Mouse (Mus musculus) heart, embryonic 11.5 days (tissue): ENCODE measurements around the gene Pik3cd. TPM values are rescaled to one million over a fixed set of nuclear protein-coding genes. Genes with fewer than 3 reads are reported as not detected.

Experiments
- ATAC-seq: fragments of 200-750 bp; cut with Nextera tagmentation; replicated peaks from 2 replicates; pipeline ENCODE4 v1.8.0; 2017; ENCODE audit warnings: moderate library complexity; ENCODE audit not compliant: insufficient number of reproducible peaks, low FRiP score, low TSS enrichment
- H3K27ac ChIP-seq: fragments of 300-500 bp; sonication (generic); 2 replicates; pipeline ENCODE4 v1.5.1; 2014; ENCODE audit warnings: mild to moderate bottlenecking, low read depth, low read length
- H3K27me3 ChIP-seq: fragments of 300-500 bp; sonication (generic); 2 replicates; pipeline ENCODE4 v1.6.1; 2014; ENCODE audit warnings: mild to moderate bottlenecking, low read length, mixed read lengths; ENCODE audit not compliant: control insufficient read depth, insufficient read depth
- H3K36me3 ChIP-seq: fragments of 300-500 bp; sonication (generic); 2 replicates; pipeline ENCODE4 v1.6.1; 2014; ENCODE audit warnings: mild to moderate bottlenecking, low read length, moderate library complexity, mixed read lengths; ENCODE audit not compliant: control insufficient read depth, insufficient read depth
- H3K4me1 ChIP-seq: fragments of 300-500 bp; sonication (generic); 2 replicates; pipeline ENCODE4 v1.6.1; 2014; ENCODE audit warnings: low read length; ENCODE audit not compliant: control insufficient read depth, insufficient read depth
- H3K4me2 ChIP-seq: fragments of 300-500 bp; sonication (generic); 2 replicates; pipeline ENCODE4 v1.6.1; 2014; ENCODE audit warnings: mild to moderate bottlenecking, moderate library complexity
- H3K4me3 ChIP-seq: fragments of 300-500 bp; sonication (generic); 2 replicates; pipeline ENCODE4 v1.5.1; 2014; ENCODE audit warnings: low read depth, low read length
- H3K9ac ChIP-seq: fragments of 300-500 bp; sonication (generic); 2 replicates; pipeline ENCODE4 v1.6.1; 2014; ENCODE audit warnings: mild to moderate bottlenecking, low read depth, low read length, moderate library complexity
- H3K9me3 ChIP-seq: fragments of 300-500 bp; sonication (generic); replicated peaks from 2 replicates; pipeline ENCODE4 v1.6.1; 2016; ENCODE audit warnings: low read length; ENCODE audit not compliant: control insufficient read depth
- WGBS: fragments of 180-500 bp; shearing (Covaris S2); extraction: QIAGEN DNeasy Blood & Tissue Kit; methylation state at CpG from one replicate; pipeline ENCODE4 v1.1.7; 2014; ENCODE audit not compliant: insufficient replicate concordance; 5-methylcytosine and 5-hydroxymethylcytosine counted together
- polyA plus RNA-seq: library from polyadenylated mRNA; unstranded; fragments of >200 nt; fragmentation: Nextera tagmentation; extraction: Ambion mirVana; gene quantifications from 2 replicates; pipeline ENCODE4 v1.2.1, GENCODE M21; 2014

Gene Pik3cd
- polyA plus RNA-seq, 1 experiment from 2014 or later, result 2.3 TPM

GRCm38 (mm10) chr4:149640831-149641230 lies 61.5 kb downstream of the Pik3cd start:
- no peak for ATAC-seq
- no peaks in the 10 kb centered on the region for H3K27me3 ChIP-seq
- H3K4me1 ChIP-seq, result peaks cover 4% of the 10 kb centered on the region; the same call in 1 of the 2 replicates
- no peaks in the 10 kb centered on the region for H3K9me3 ChIP-seq
- H3K4me2 ChIP-seq, result no peak overlapping the region
- H3K9ac ChIP-seq, result no peak overlapping the region
- H3K4me3 ChIP-seq, result no peak overlapping the region
- H3K36me3 ChIP-seq, result peaks cover 14% of the 10 kb centered on the region
- H3K27ac ChIP-seq, result no peak overlapping the region
- 77% methylated on average over 9 of the region's 9 CpGs for WGBS

- no peak overlapping the region for H3K4me3 ChIP-seq
- 89% methylated on average over 7 of the region's 7 CpGs for WGBS
- no peak overlapping the region for H3K9ac ChIP-seq
- ATAC-seq, result no peak
- H3K27ac ChIP-seq, result no peak overlapping the region
- H3K4me1 ChIP-seq, result peaks cover 4% of the 10 kb centered on the region; the same call in 1 of the 2 replicates
- H3K9me3 ChIP-seq, result no peaks in the 10 kb centered on the region
- peaks cover 15% of the 10 kb centered on the region for H3K36me3 ChIP-seq
- no peaks in the 10 kb centered on the region for H3K27me3 ChIP-seq
- no peak overlapping the region for H3K4me2 ChIP-seq
Measured at GRCm38 (mm10) chr4:149637942-149638341, 64.4 kb downstream of the Pik3cd start.

GRCm38 (mm10) chr4:149635915-149636415 lies 66.4 kb downstream of the Pik3cd start:
- Histone ChIP-seq H3K27me3 (no peaks in the 10 kb centered on the region), H3K9ac (no peak overlapping the region), H3K27ac (no peak overlapping the region), H3K9me3 (no peaks in the 10 kb centered on the region), H3K4me3 (no peak overlapping the region), H3K4me1 (peaks cover 3% of the 10 kb centered on the region; the same call in 1 of the 2 replicates), H3K36me3 (peaks cover 18% of the 10 kb centered on the region), H3K4me2 (no peak overlapping the region)
- 83% methylated on average over 8 of the region's 8 CpGs for WGBS
- no peak for ATAC-seq

- WGBS, result 82% methylated on average over 11 of the region's 11 CpGs
- H3K4me2 ChIP-seq, result no peak overlapping the region
Measured at GRCm38 (mm10) chr4:149634966-149635365, 67.4 kb downstream of the Pik3cd start.

GRCm38 (mm10) chr4:149634157-149634556 lies 68.2 kb downstream of the Pik3cd start:
- no peaks in the 10 kb centered on the region for H3K4me1 ChIP-seq
- H3K9me3 ChIP-seq, result no peaks in the 10 kb centered on the region
- no peak for ATAC-seq
- no peak overlapping the region for H3K27ac ChIP-seq
- H3K36me3 ChIP-seq, result peaks cover 20% of the 10 kb centered on the region
- H3K4me3 ChIP-seq, result no peak overlapping the region
- H3K9ac ChIP-seq, result no peak overlapping the region
- 73% methylated on average over 1 of the region's 1 CpGs for WGBS
- H3K27me3 ChIP-seq, result no peaks in the 10 kb centered on the region
- H3K4me2 ChIP-seq, result no peak overlapping the region

More at GRCm38 (mm10) chr4:149634966-149635365, 67.4 kb downstream of the Pik3cd start:
- no peak for ATAC-seq
- Histone ChIP-seq H3K9me3 (no peaks in the 10 kb centered on the region), H3K36me3 (peaks cover 20% of the 10 kb centered on the region), H3K4me3 (no peak overlapping the region), H3K9ac (no peak overlapping the region), H3K27me3 (no peaks in the 10 kb centered on the region), H3K4me1 (no peaks in the 10 kb centered on the region), H3K27ac (no peak overlapping the region)

- Histone ChIP-seq H3K4me3 (no peak overlapping the region), H3K9me3 (no peaks in the 10 kb centered on the region), H3K4me1 (no peaks in the 10 kb centered on the region), H3K9ac (no peak overlapping the region), H3K36me3 (peaks cover 15% of the 10 kb centered on the region), H3K27me3 (no peaks in the 10 kb centered on the region), H3K4me2 (0 out of 2 replicates have a peak overlapping the region, but pooled peaks have one; percentile 10), H3K27ac (peak overlapping the region; percentile 3; the same call in 1 of the 2 replicates)
- ATAC-seq, result peak; percentile 79
- WGBS, result 77% methylated on average over 9 of the region's 9 CpGs
Measured at GRCm38 (mm10) chr4:149632670-149633307, 69.6 kb downstream of the Pik3cd start.

- ATAC-seq, result no peak
- no peaks in the 10 kb centered on the region for H3K27me3 ChIP-seq
- H3K36me3 ChIP-seq, result peaks cover 7% of the 10 kb centered on the region; the same call in 1 of the 2 replicates
- H3K27ac ChIP-seq, result peak overlapping the region; percentile 2; the same call in 1 of the 2 replicates
- H3K4me3 ChIP-seq, result no peak overlapping the region
- no peak overlapping the region for H3K9ac ChIP-seq
- H3K4me2 ChIP-seq, result no peak overlapping the region
- WGBS, result 79% methylated on average over 9 of the region's 9 CpGs
- H3K4me1 ChIP-seq, result no peaks in the 10 kb centered on the region
- H3K9me3 ChIP-seq, result no peaks in the 10 kb centered on the region
Measured at GRCm38 (mm10) chr4:149628810-149629209, 73.6 kb downstream of the Pik3cd start.

- H3K9me3 ChIP-seq, result no peaks in the 10 kb centered on the region
- 74% methylated on average over 10 of the region's 10 CpGs for WGBS
- peaks cover 7% of the 10 kb centered on the region; the same call in 1 of the 2 replicates for H3K36me3 ChIP-seq
- H3K27me3 ChIP-seq, result no peaks in the 10 kb centered on the region
- no peak overlapping the region for H3K9ac ChIP-seq
- no peak overlapping the region for H3K4me3 ChIP-seq
- 0 out of 2 replicates have a peak, but pooled peaks have one; percentile 50 for ATAC-seq
- no peaks in the 10 kb centered on the region for H3K4me1 ChIP-seq
- H3K27ac ChIP-seq, result peak overlapping the region; percentile 2; the same call in 1 of the 2 replicates
- no peak overlapping the region for H3K4me2 ChIP-seq
Measured at GRCm38 (mm10) chr4:149628372-149628771, 74.0 kb downstream of the Pik3cd start.
